Mouse (Mus musculus) thymus, adult 2 months (tissue): ENCODE measurements around the gene Tmem115. TPM values are rescaled to one million over a fixed set of nuclear protein-coding genes. Genes with fewer than 3 reads are reported as not detected.

ENCODE experiments used
- DNase-seq: peaks from one replicate; pipeline ENCODE4 v3.0.0; 2021
- H3K27ac ChIP-seq: fragments of 200-500 bp; 2 replicates; pipeline ENCODE4 v1.5.1; 2012; ENCODE audit warnings: low read length, control low read depth; ENCODE audit not compliant: control insufficient read depth, insufficient read depth
- H3K27me3 ChIP-seq: fragments of 200-500 bp; 2 replicates; pipeline ENCODE4 v1.6.1; 2012; ENCODE audit warnings: mild to moderate bottlenecking, low read length, moderate library complexity, mixed read lengths; ENCODE audit not compliant: control insufficient read depth, insufficient read depth
- H3K36me3 ChIP-seq: fragments of 200-500 bp; 2 replicates; pipeline ENCODE4 v1.6.1; 2012; ENCODE audit warnings: mild to moderate bottlenecking, low read length, moderate library complexity; ENCODE audit not compliant: control insufficient read depth, insufficient read depth
- H3K4me1 ChIP-seq: fragments of 200-500 bp; replicated peaks from 2 replicates; pipeline ENCODE4 v1.6.1; 2012; ENCODE audit warnings: low read length; ENCODE audit not compliant: control insufficient read depth, insufficient read depth
- H3K4me3 ChIP-seq: fragments of 200-500 bp; 2 replicates; pipeline ENCODE4 v1.5.1; 2012; ENCODE audit warnings: mild to moderate bottlenecking, low read length, control low read depth, moderate library complexity; ENCODE audit not compliant: control insufficient read depth, insufficient read depth
- CTCF ChIP-seq: fragments of 200-500 bp; IDR thresholded peaks from 2 replicates; pipeline ENCODE4 v1.5.1; 2012; ENCODE audit warnings: mild to moderate bottlenecking, control low read depth, low read length, moderate library complexity, borderline replicate concordance; ENCODE audit not compliant: control insufficient read depth, poor library complexity, insufficient read depth; ENCODE audit errors: extremely low read depth
- POLR2A ChIP-seq: fragments of 200-500 bp; IDR thresholded peaks from 2 replicates; pipeline ENCODE4 v1.6.1; 2012; ENCODE audit warnings: mild to moderate bottlenecking, low read length, control low read depth, moderate library complexity; ENCODE audit not compliant: control insufficient read depth, poor library complexity, insufficient read depth; ENCODE audit errors: extremely low read depth
- WGBS: fragments of 180-500 bp; shearing (Covaris S2); methylation state at CpG from one replicate; pipeline ENCODE4 v1.1.7; 2018; 5-methylcytosine and 5-hydroxymethylcytosine counted together
- polyA plus RNA-seq: library from polyadenylated mRNA; depleted of rRNA; stranded (reverse); fragments of >200 nt; gene quantifications from 2 replicates; pipeline ENCODE4 v1.2.3, GENCODE M21; 2012

The Tmem115 gene
- polyA plus RNA-seq, 1 experiment: 55.7 TPM

DNA sequence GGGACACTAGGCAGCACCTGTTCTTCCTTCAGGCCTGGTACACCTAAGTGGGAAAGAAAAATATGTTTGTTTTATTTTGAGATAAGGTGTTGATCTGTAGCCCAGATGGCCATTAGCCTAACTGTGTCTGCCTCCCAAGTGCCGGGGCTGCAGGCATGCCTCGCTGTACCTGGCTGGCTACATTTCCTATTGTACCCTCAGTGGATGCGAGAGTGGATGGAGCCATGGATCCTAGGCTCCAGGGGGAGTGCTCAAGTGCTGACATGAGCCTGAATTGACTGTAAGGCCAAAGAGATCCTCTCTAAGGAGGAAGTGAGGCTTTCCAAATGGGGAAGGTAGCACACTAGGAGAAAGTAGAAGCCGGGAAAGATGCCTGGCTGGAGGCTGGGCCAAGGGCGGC lies 14.2 kb downstream of the Tmem115 start:
- Histone ChIP-seq H3K27ac (no peak overlapping the region), H3K4me3 (no peak overlapping the region)

DNA sequence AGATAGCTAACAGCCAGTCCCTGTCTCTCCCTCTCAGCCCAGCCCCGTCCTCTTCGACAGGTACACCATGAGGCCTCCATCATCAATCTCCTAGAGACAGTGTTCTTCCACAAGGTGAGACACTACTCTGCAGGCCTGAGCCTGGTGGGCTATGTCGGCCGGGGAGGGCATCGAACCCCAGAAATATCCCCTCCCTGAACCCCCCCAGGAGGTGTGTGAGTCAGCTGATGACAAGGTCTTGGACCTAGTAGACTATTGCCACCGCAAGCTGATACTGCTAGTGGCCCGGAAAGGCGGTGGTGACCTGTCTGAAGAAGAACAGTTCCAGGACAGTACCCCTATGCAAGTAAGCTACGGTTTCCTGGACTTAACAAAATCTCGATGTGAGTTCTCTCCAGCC lies 15.1 kb downstream of the Tmem115 start:
- DNase-seq: no peak
- TF ChIP-seq POLR2A (no peak), CTCF (no peak)
- H3K36me3 ChIP-seq: no peaks in the 10 kb centered on the region
- no peak overlapping the region for H3K4me3 ChIP-seq
- 97% methylated on average over 10 of the region's 10 CpGs for WGBS
- peaks cover 57% of the 10 kb centered on the region for H3K4me1 ChIP-seq
- no peaks in the 10 kb centered on the region for H3K27me3 ChIP-seq
- no peak overlapping the region for H3K27ac ChIP-seq

More for the DNA sequence above, 14.2 kb downstream of the Tmem115 start:
- Histone ChIP-seq H3K4me1 (peaks cover 48% of the 10 kb centered on the region), H3K27me3 (no peaks in the 10 kb centered on the region), H3K36me3 (no peaks in the 10 kb centered on the region)
- TF ChIP-seq CTCF (no peak), POLR2A (no peak)
- DNase-seq: no peak
- WGBS: 93% methylated on average over 5 of the region's 5 CpGs

DNA sequence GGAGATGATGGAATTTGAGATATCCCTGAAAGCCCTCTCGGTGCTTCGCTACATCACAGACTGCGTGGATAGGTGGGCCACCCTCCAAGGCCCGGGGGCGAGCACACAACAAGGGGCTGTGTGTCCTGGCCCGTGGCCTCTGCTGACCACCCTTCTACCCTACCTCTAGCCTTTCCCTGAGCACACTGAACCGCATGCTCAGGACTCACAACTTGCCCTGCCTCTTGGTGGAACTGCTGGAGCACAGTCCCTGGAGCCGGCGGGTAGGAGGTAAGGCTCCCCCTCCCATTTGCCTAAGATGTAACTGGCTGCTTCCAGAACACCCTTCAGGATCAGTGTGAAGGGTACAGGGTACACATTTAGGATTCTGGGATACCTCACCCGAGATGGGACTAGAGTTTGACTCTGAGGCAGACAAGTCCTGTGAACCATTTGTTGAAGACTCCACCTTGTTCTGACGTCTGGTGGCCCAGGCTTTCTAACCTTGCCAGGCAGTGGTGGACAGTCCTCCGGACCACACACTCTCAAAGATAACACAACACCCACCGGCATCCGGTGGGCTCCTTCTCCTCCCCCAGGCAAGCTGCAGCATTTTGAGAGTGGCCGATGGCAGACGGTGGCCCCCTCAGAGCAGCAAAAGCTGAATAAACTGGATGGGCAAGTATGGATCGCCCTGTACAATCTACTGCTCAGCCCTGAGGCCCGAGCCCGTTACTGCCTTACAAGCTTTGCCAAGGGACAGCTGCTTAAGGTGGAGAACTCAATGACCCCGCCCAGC lies 15.7 kb downstream of the Tmem115 start:
- Histone ChIP-seq H3K4me1 (peaks cover 59% of the 10 kb centered on the region), H3K27ac (no peak overlapping the region), H3K27me3 (no peaks in the 10 kb centered on the region), H3K4me3 (no peak overlapping the region), H3K36me3 (no peaks in the 10 kb centered on the region)
- no peak for DNase-seq
- 97% methylated on average over 20 of the region's 20 CpGs for whole genome bisulfite sequencing
- TF ChIP-seq POLR2A (no peak), CTCF (no peak)

DNA sequence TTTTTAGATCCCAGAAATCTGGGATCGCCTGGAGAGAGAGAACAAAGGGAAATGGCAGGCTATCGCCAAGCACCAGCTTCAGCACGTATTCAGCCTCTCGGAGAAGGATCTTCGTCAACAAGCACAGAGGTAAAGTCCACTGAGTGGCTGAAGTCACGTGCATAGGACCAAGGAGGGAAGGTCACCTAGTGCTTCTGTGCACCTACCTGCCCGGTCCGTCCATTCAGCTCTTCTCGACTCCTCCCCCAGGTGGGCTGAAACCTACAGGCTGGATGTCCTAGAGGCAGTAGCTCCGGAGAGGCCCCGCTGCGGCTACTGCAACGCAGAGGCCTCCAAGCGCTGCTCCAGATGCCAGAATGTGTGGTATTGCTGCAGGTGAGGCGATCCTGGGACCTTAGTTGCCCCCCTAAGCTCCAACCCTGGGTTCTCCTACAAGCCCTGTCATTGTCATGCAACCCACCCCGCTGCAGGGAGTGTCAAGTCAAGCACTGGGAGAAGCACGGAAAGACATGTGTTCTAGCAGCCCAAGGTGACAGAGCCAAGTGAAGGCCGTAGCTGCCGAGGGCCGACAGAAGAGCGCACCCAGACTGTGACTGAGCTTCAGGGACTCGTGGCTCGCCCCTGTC lies 16.9 kb downstream of the Tmem115 start:
- no peak for DNase-seq
- H3K4me1 ChIP-seq: peaks cover 61% of the 10 kb centered on the region
- peak overlapping the region; percentile 70 for H3K27ac ChIP-seq
- no peaks in the 10 kb centered on the region for H3K27me3 ChIP-seq
- no peaks in the 10 kb centered on the region for H3K36me3 ChIP-seq
- WGBS: 61% methylated on average over 23 of the region's 23 CpGs
- H3K4me3 ChIP-seq: peak overlapping the region; percentile 53
- TF ChIP-seq CTCF (no peak), POLR2A (peak; percentile 13; the same call in 1 of the 2 replicates)

DNA sequence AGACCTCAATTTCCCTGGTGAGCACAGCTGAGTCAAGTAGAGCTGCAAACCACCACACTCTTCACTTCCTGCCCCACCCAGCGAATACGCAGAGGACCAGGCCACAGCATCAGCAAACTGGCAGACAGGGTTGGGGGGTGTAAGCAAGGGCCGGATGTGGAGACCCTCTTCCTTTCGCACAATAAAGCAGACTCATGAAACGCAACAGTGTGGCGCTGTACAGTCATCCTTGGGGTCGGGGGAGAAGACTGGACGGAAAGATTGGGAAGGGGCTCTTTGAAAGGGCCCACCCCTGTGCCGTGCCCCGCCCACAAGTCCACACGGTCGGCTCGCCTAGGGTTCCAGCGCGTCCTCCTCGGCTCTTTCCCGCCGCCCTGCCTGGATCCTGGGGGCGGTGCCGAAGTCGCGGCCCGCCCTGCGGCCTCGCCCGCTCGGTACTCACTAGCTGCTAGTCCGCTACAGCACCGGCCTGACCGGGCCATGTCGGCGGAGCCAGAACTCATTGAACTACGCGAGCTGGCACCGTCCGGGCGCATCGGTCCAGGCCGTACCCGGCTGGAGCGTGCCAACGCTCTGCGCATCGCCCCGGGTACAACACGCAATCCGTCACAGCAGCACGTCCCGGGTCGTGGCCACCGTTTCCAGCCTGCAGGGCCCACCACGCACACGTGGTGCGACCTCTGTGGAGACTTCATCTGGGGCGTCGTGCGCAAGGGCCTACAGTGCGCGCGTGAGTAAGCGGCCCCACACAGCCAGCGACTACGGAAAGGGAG lies 17.6 kb downstream of the Tmem115 start, which contains the start of gene Rassf1:
TSS of gene Rassf1 (plus strand) at position 439 of the 773 bp plus-strand sequence.
- TF ChIP-seq POLR2A (no peak), CTCF (0 out of 2 replicates have a peak, but pooled peaks have one; percentile 35)
- H3K36me3 ChIP-seq: no peaks in the 10 kb centered on the region
- H3K27me3 ChIP-seq: no peaks in the 10 kb centered on the region
- peak within 1 kb of the TSS; percentile 70 for H3K27ac ChIP-seq
- peaks cover 58% of the 10 kb centered on the region for H3K4me1 ChIP-seq
- 2% methylated on average over 63 of the region's 63 CpGs for WGBS
- H3K4me3 ChIP-seq: peak within 1 kb of the TSS; percentile 53
- DNase-seq: peak; percentile 80

DNA sequence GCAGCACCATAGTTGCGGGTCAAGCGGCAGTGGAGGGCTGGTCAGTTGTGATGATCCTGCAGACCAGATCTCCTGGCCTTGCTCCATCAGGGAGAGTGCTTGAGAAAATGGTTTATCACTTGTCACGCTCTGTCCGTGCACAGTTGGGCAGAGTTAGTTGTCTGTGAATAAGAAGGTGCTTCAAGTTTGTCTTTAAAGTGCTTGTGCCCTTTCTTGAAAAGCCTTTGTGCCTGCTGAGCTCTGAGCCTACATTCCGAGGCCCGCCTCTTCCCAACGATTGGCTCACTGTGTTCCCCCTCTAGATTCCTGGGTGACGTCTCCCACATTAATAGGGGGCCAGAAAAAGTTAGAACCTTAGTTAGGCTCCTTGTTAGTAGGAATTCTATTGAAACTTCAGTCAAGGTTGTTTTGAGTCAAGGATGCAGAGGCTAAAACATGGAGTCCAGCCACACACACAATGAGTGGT lies 18.2 kb downstream of the Tmem115 start:
- no peak for DNase-seq
- H3K4me3 ChIP-seq: peak overlapping the region; percentile 53
- no peaks in the 10 kb centered on the region for H3K27me3 ChIP-seq
- WGBS: 45% methylated on average over 8 of the region's 8 CpGs
- no peaks in the 10 kb centered on the region; the same call in 1 of the 2 replicates for H3K36me3 ChIP-seq
- H3K4me1 ChIP-seq: peaks cover 57% of the 10 kb centered on the region
- TF ChIP-seq POLR2A: no peak
- no peak for TF ChIP-seq CTCF
- H3K27ac ChIP-seq: peak overlapping the region; percentile 28; the same call in 1 of the 2 replicates
